Mouse (Mus musculus) lung, postnatal 14 days (tissue): ENCODE data around the gene Poll.

Experiments
- DNase-seq: peaks from one replicate; pipeline ENCODE4 v3.0.0; 2021

The Poll gene

DNA sequence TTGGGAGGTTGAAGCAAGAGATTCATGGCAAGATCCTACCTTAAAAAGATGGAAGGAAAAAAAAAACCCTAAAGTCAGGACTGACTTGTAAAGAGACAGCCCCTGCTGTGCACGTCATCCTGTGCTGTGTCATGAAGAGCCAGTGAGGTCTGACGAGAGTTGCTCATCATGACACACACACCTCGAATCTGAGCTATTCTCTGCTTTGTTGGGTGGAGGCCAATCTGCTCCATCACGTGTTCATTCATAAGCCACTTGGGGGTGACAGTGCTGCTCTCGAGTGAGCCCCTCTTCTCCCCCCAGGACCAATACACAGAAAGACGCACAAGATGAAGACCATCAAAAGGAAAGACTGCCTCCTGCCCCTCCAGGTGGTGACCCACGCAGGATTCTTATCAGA lies 26.7 kb downstream of the Poll start:
- no peak for DNase-seq

DNA sequence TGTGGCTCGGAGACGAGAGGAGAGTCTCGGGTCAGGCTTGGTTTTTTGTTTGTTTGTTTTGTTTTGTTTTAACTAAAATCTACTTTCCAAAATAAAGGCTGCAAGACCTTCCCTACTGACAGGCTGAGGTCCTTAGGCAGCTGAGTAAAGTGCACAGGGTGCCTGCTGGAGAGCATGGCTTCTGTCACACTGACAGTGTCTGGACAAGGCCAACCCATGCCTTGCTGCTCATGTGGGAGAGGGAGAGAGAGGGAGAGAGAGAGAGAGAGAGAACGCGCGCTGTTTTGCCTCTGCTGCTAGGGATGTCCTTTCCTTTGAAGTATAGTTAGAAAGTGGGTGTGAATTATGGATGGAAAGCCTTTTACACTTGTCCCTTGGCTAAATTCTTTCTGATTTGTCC lies 28.8 kb downstream of the Poll start:
- DNase-seq, result no peak

DNA sequence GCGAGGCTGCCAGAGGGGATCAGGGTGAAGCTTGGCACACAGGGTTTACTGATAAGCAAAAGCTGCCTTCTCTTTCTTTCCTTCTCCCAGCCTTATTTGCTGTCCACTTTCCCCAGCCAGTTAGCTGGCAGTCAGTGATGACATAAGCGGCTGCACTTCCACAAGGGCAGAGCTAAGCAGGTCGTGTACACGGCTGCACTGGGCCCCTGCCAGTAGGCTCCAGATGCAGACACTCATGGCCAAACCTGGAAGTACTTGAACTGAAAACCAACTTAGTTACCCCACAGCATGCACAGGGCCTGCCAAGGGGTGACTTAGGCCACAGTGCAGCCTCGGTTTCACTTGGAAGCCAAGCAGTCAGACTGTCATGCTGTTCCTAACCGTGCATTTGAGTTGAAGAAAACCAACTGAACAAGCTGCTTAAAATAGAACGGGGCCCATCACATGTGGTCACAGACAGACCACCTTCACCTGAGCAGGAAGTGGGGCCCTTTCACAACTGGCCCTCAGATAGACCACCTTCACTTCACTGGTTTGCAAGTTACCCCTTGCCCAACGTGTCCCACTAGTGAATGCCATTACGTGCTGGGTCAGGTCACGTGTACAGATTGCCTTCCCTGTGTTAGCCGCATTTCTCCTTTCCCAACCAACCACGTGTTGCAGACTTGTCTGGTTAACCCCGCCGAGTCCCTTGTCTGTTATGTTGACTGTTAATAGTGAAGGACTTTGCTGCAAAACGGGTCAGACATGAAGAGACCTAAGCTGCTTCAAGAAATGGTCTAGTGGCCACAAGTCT lies 29.9 kb downstream of the Poll start:
- DNase-seq, result peak; percentile 60

DNA sequence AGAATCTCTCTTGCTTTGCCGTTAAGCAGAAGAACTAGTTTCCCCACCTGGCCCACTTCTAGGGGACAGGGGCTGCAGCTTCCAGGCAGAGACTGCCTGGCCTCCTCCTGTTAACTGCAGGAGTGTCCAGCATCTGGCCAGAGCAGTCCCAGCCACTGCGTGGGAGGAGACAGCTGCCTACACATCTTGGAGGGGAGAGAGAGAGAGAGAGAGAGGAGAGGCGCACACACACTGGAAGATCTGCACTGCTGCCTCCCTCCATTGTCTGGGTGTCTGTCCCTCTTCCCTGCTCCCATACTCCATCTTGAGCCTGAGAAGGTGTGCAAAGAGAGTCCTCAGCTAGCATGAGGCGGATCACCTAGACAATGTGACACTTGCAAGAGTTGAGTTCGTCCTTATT lies 31.0 kb downstream of the Poll start:
- no peak for DNase-seq

DNA sequence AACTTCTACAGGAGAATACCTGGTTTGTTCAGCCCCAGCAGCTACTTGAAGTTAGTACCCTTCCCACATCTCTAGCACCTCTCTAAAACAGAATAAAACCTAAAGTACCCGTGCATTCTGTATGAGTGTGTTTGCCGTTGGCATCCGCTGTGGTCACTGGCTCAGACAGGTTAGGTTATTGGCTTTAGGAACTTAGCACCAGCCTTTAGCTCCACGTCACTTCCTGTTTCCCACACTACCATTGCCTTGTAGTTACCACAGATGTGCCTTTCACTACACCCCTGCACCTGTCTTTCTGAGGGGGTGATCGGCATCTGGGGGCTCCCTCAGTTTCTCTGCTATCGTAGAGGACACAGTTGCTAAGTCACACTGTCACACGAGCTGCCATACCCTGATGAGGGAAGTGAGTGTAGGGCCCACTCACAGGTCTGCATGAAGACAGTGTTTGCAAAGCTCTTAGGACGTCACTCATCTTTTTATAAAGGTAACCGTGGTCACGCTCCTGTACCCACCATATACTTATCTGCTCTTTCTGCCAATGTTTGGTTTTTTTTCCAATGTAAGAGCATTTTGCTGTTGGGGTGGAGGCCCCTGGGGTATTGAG lies 32.3 kb downstream of the Poll start:
- DNase-seq, result no peak

DNA sequence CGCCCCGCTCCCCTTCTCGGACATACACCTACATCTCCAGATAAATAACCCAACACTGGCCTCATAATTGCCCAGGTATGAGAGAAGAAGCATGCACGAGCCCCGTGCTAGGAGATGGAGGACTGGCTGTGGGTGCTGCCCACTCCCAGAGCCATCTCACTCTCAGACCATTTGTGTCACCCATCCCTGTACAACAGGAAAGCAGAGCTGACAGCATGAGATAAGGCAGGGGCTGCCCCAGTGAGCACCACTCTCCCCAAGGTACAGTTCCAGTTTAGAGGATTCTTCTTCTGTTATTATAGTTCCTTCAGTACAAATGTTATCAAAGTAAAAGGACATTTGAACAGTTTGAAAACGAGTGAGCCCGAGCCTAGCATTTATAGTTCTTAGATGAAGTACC lies 32.9 kb downstream of the Poll start:
- DNase-seq, result no peak

DNA sequence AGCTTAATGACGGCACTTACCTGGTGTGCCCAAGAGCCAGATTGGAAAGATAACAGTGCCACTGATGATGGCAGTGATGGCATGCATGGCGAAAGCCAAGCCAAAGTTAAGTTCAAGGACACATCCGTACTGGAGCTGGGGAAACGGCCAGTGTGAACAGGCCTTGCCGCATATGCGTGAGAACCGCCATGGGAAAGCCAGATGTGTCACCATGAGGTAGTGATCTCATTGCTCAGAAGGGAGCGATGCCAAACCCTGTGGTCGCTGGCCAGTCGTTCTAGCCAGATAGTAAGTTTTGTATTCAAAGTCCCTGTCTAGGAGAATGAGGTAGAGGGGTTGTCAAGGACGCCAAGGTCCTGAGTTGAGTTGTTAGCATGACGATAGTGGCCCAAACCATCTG lies 44.1 kb downstream of the Poll start:
- no peak for DNase-seq

DNA sequence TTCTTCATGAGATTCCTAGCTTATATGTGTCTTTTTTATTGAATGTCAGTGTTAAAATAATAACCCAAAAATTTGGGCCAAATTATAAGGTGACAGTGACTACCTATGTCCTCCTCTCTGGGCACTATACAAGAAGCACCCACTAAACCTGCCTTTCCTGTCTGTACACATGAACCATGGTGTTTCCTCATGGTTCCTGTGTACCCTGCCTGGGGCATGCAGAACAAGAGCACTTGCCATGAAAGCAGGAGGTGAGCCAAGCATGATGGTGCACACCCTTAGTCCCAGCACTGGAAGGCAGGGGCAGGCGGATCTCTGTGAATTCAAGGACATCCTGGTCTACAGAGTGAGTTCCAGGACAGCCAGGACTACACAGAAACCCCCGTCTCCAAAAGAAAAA lies 45.0 kb downstream of the Poll start:
- no peak for DNase-seq

DNA sequence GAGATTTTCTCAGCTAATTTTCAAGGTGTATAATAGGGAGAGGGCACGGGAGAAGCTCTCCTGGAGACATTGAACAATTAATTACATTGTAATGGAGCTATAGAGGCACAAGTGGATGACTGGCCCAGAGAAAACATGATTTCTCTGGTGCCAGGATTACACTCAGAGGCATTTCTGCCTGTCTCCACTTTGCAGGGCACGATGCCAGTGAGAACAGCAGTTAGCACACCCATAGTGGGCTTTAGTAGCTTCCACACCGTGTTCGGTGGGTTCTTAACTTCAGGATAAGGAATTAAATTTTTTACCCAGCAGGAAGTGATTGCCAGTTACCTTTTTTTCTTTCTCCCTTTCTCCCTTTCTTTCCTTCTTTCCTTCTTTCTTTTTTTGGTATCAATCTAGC lies 48.9 kb downstream of the Poll start:
- DNase-seq, result no peak

DNA sequence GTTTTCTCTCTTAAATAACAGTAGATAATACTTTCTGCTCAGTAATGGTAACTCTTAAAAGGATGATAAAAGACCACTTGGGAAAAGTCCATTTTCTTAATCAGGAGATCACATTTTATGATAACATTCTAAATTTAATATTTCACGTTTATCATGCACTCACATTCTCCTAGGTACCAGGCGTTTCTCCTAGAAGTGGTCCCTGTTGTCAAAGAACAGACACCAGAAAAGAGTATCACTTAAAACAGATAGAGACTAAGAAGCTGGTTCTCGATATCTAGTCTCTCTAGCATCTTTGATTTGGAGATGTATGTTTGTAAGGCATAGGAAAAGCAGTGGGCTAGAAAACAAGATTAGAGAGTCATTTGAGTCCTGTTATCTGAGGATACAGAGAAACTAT lies 49.7 kb downstream of the Poll start:
- DNase-seq, result no peak

DNA sequence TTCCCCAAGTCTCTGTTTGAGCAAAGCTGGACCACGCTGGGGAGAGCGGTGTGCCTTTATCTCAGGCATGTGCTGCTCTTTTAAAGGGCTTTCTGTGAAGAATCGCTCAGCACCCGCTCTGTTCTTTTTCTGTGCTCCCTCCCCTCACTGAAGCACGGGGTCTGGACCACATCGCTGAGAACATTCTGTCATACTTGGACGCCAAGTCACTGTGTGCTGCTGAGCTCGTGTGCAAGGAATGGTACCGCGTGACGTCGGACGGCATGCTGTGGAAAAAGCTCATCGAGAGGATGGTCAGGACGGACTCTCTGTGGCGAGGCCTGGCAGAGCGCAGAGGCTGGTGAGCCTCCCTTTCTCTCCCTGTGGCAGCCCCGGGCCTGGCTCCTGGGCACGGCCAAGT lies 52.8 kb downstream of the Poll start:
- DNase-seq, result no peak

DNA sequence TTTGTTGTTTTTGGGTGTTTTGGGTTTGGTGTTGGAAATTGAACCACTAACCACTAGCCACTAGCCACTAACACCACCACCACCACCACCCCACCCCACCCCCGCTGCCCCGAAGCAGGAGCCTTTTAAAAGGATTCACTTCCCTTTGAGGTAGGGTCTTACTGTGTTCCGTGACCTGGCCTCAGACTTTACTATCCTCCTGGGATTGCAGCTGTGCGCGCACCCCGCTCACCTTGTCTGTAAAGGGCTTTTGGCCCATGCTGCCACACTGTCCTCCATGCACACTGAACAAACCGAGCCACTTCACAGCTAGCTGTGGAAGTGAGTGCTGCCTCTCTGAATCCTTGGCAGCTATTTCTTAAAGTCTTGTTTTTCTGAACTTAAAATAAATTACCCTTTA lies 54.9 kb downstream of the Poll start:
- no peak for DNase-seq
